Comparison of ENCODE assay signal across 8 mouse cellular contexts in genomic region chr2:75054474-75055186, GRCm38 (mm10).
DNase-seq lines count a peak whose midpoint lies in the region; ATAC-seq and TF ChIP-seq lines count a peak whose summit lies in the region.

No protein-coding gene starts in this region.

- no peaks in the 10 kb centered on the region for H3K9me3 ChIP-seq in forebrain, embryonic 16.5 days (ENCODE audit: control insufficient read depth, low read length)
- no peaks in the 10 kb centered on the region for H3K9me3 ChIP-seq in hindbrain, postnatal 0 days (ENCODE audit: low read length)
- no peaks in the 10 kb centered on the region for H3K9me3 ChIP-seq in liver, embryonic 14.5 days (ENCODE audit: control insufficient read depth, low read length)
- no peaks in the 10 kb centered on the region for H3K9me3 ChIP-seq in neural tube, embryonic 14.5 days (ENCODE audit: control insufficient read depth, low read length)

- H3K27ac ChIP-seq in cerebellum, adult 2 months (ENCODE audit: insufficient read depth, low read length): no peak overlapping the region
- H3K27ac ChIP-seq in forebrain, embryonic 16.5 days (ENCODE audit: low read length): no peak overlapping the region
- no peak overlapping the region for H3K27ac ChIP-seq in hindbrain, postnatal 0 days
- no peak overlapping the region for H3K27ac ChIP-seq in liver, embryonic 14.5 days
- peak overlapping the region; percentile 73 for H3K27ac ChIP-seq in neural tube, embryonic 14.5 days (ENCODE audit: low read depth, low read length)

- peak; percentile 84 for ATAC-seq in forebrain, embryonic 16.5 days
- peak; percentile 84 for ATAC-seq in hindbrain, postnatal 0 days
- ATAC-seq in liver, embryonic 14.5 days (ENCODE audit: insufficient read depth): no peak
- peak; percentile 85 for ATAC-seq in neural tube, embryonic 14.5 days (ENCODE audit: low read depth)

- no peak for TF ChIP-seq EP300 in liver, embryonic 14.5 days (IDR thresholded peaks at IDR 0.05; ENCODE audit: low read depth)

- DNase-seq in cerebellum, adult 2 months: peak in 1 of 2 experiments; percentile 18
- DNase-seq in cerebellum, adult 8-10 months: no peak
- peak; percentile 5 for DNase-seq in Muller cell, postnatal 12 days (ENCODE audit: inconsistent ontology term)
- DNase-seq in hindbrain, postnatal 0 days (ENCODE audit: low spot score): peak; percentile 30
- no peak for DNase-seq in liver, embryonic 14.5 days (ENCODE audit: low read depth in 3 of 3, low spot score in 3 of 3)
- DNase-seq in c-Kit-positive CD71-positive TER-119-positive erythroid progenitor cells, embryonic 14.5 days (ENCODE audit: low spot score): no peak

- H3K4me1 ChIP-seq in cerebellum, adult 2 months (ENCODE audit: control insufficient read depth, insufficient read depth, low read length): 0 out of 2 replicates have a peak, but pooled peaks cover 3% of the 10 kb centered on the region
- peaks cover 3% of the 10 kb centered on the region; the same call in 1 of the 2 replicates for H3K4me1 ChIP-seq in forebrain, embryonic 16.5 days (replicated peaks; ENCODE audit: control insufficient read depth, insufficient read depth, low read length)
- peaks cover 3% of the 10 kb centered on the region; the same call in 1 of the 2 replicates for H3K4me1 ChIP-seq in hindbrain, postnatal 0 days (ENCODE audit: insufficient read depth, low read length)
- 0 out of 4 replicates have a peak, but pooled peaks cover 0 to 2% of the 10 kb centered on the region in 2 experiments for H3K4me1 ChIP-seq in liver, embryonic 14.5 days (replicated peaks; ENCODE audit: control insufficient read depth in 2 of 2, insufficient read depth in 2 of 2, low read length in 1 of 2)
- peaks cover 6% of the 10 kb centered on the region; the same call in 1 of the 2 replicates for H3K4me1 ChIP-seq in neural tube, embryonic 14.5 days (ENCODE audit: control insufficient read depth, insufficient read depth, low read length)

- peak overlapping the region; percentile 33 for H3K9ac ChIP-seq in forebrain, embryonic 16.5 days (replicated peaks; ENCODE audit: low read depth, low read length)
- H3K9ac ChIP-seq in hindbrain, postnatal 0 days (replicated peaks; ENCODE audit: low read length): peak overlapping the region; percentile 53
- H3K9ac ChIP-seq in liver, embryonic 14.5 days (replicated peaks): no peak overlapping the region
- peak overlapping the region; percentile 39; the same call in 1 of the 2 replicates for H3K9ac ChIP-seq in neural tube, embryonic 14.5 days (replicated peaks; ENCODE audit: low read depth, low read length)

- no peaks in the 10 kb centered on the region; the same call in 1 of the 2 replicates for H3K27me3 ChIP-seq in cerebellum, adult 2 months (ENCODE audit: control insufficient read depth, insufficient read depth, low read length)
- no peaks in the 10 kb centered on the region for H3K27me3 ChIP-seq in forebrain, embryonic 16.5 days (replicated peaks; ENCODE audit: control insufficient read depth, insufficient read depth, low read length)
- no peaks in the 10 kb centered on the region for H3K27me3 ChIP-seq in hindbrain, postnatal 0 days (ENCODE audit: insufficient read depth, low read length)
- peaks cover 3% of the 10 kb centered on the region; the same call in 1 of the 2 replicates for H3K27me3 ChIP-seq in liver, embryonic 14.5 days (ENCODE audit: control insufficient read depth, insufficient read depth, low read length)
- no peaks in the 10 kb centered on the region for H3K27me3 ChIP-seq in neural tube, embryonic 14.5 days (ENCODE audit: control insufficient read depth, insufficient read depth, low read length)

- 24% methylated on average over 14 of the region's 14 CpGs for WGBS in cerebellum, adult 2 months
- WGBS in forebrain, embryonic 16.5 days: 19% methylated on average over 14 of the region's 14 CpGs
- WGBS in hindbrain, postnatal 0 days: 21% methylated on average over 14 of the region's 14 CpGs
- WGBS in liver, embryonic 14.5 days (ENCODE audit: insufficient replicate concordance): 20% methylated on average over 14 of the region's 14 CpGs
- 14% methylated on average over 14 of the region's 14 CpGs for WGBS in neural tube, embryonic 14.5 days

- H3K36me3 ChIP-seq in forebrain, embryonic 16.5 days (ENCODE audit: control insufficient read depth, insufficient read depth): no peaks in the 10 kb centered on the region
- H3K36me3 ChIP-seq in hindbrain, postnatal 0 days (ENCODE audit: insufficient read depth, low read length): no peaks in the 10 kb centered on the region
- H3K36me3 ChIP-seq in liver, embryonic 14.5 days (replicated peaks; ENCODE audit: control insufficient read depth, insufficient read depth, low read depth): no peaks in the 10 kb centered on the region
- H3K36me3 ChIP-seq in neural tube, embryonic 14.5 days (ENCODE audit: control insufficient read depth, insufficient read depth, low read length): no peaks in the 10 kb centered on the region

- peak overlapping the region; percentile 61 for H3K4me3 ChIP-seq in cerebellum, adult 2 months (replicated peaks; ENCODE audit: insufficient read depth, low read depth, low read length)
- peak overlapping the region; percentile 31 for H3K4me3 ChIP-seq in forebrain, embryonic 16.5 days (replicated peaks; ENCODE audit: low read length)
- peak overlapping the region; percentile 38 for H3K4me3 ChIP-seq in hindbrain, postnatal 0 days (ENCODE audit: low read length)
- H3K4me3 ChIP-seq in liver, embryonic 14.5 days (ENCODE audit: insufficient read depth in 1 of 2, low read depth in 2 of 2, low read length in 2 of 2): peak overlapping the region in 1 of 2 experiments; percentile 9; a peak in 1 of 4 replicates
- H3K4me3 ChIP-seq in neural tube, embryonic 14.5 days (ENCODE audit: low read depth, low read length): peak overlapping the region; percentile 33

- TF ChIP-seq CTCF in cerebellum, adult 2 months (IDR thresholded peaks at IDR 0.05; ENCODE audit: borderline replicate concordance, insufficient read depth, low read depth, low read length): no peak
- TF ChIP-seq CTCF in hindbrain, postnatal 0 days (IDR thresholded peaks at IDR 0.05; ENCODE audit: low read depth): no peak
- TF ChIP-seq CTCF in liver, embryonic 14.5 days (IDR thresholded peaks at IDR 0.05; ENCODE audit: low read depth): no peak

- peak overlapping the region; percentile 57 for H3K4me2 ChIP-seq in forebrain, embryonic 16.5 days (ENCODE audit: low read length)
- peak overlapping the region; percentile 63 for H3K4me2 ChIP-seq in hindbrain, postnatal 0 days (ENCODE audit: low read depth, low read length)
- peak overlapping the region; percentile 27 for H3K4me2 ChIP-seq in liver, embryonic 14.5 days (ENCODE audit: low read depth)
- H3K4me2 ChIP-seq in neural tube, embryonic 14.5 days (ENCODE audit: low read depth, low read length): peak overlapping the region; percentile 68

- TF ChIP-seq POLR2A in cerebellum, adult 2 months (IDR thresholded peaks at IDR 0.05; ENCODE audit: borderline replicate concordance, insufficient read depth, low read length): no peak

Comparison
In these comparisons a context has a peak if more than half of its experiments do, and no peak if none do; other contexts are left out.
1. DNase-seq: peak in Muller cell, postnatal 12 days (single experiment) and hindbrain, postnatal 0 days (single experiment); none in cerebellum, adult 8-10 months (single experiment), liver, embryonic 14.5 days (0 of 3) and c-Kit-positive CD71-positive TER-119-positive erythroid progenitor cells, embryonic 14.5 days (single experiment).
2. Peak in every context shown above with its lines, with median percentiles within 50 percentile points of each other: H3K4me2 ChIP-seq.